Mouse (Mus musculus) liver, adult (tissue): ENCODE measurements around the gene Gm21969.

Experiments used
- GATA4 ChIP-seq: IDR thresholded peaks from 2 replicates; pipeline ENCODE4 v1.6.1; 2014; ENCODE audit warnings: mild to moderate bottlenecking, low read length; ENCODE audit not compliant: insufficient replicate concordance

The Gm21969 gene

DNA sequence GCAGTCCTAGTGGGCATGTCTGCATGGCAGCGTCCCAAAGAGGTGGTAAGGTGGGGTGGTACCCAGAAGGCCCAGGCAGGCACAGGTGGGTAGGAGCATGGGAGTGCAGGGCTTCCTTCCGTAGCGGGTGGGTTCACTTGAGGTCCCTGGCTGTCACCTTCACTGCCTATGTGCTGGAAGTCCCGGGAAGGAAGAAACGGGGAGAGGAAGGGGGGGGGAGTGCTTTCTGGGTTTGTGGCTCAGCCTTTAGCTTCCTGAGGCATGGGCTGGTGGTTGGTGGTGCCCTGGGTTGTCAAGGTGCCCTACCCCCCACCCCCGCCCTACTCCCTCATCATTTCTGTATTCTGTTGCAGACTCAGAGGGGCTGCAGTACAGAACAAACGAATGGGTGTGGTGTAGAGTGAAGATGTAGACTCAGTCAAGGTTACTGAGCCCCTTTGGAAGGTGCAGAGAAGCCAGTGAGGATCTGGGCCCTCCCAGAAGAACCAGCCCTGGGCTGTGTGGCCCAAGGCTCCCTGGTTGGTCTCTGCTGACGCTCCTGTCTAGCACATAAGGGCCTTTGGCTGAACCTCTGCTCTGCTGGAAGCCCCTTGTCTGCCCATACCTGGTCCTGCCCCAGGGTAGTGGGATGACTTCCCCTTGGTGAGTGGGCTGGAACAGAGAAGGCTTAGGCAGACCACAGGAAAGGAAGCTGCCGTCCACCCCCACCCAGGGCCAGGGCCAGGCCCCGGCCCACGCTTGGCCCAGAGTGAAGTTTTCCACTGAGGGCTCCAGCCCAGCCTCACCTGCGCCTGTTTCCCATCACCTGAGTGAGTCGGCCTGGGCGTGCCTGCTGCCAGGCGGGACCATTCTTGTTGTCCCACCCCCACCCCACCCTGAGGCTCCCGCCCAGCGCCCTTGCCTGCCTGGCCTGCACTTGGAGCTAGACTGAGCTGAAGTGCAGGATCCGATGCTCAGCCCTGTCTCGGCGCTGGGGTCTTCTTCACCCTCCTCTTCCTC is 5.4 kb upstream of the Gm21969 start:
- no peak for TF ChIP-seq GATA4

DNA sequence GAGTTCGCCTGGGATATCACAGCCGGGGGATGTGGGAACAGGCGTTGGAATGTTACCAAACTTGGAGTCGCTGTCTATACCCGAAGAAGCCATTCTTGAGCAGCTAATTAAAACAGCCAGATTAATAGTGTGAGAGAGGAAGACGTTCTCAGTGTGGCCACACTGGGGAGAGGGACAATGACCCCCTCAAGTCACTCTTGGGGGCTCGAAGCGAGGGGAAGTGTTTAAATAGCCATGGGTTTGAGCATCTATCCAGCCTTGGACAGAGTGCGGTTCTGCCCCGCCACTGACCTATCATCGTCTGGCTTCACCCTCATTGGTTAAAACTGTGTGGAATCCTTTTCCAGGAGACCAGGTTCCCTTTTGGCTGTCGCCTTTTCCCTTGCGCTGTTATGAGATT is 4.6 kb upstream of the Gm21969 start:
- no peak for TF ChIP-seq GATA4

DNA sequence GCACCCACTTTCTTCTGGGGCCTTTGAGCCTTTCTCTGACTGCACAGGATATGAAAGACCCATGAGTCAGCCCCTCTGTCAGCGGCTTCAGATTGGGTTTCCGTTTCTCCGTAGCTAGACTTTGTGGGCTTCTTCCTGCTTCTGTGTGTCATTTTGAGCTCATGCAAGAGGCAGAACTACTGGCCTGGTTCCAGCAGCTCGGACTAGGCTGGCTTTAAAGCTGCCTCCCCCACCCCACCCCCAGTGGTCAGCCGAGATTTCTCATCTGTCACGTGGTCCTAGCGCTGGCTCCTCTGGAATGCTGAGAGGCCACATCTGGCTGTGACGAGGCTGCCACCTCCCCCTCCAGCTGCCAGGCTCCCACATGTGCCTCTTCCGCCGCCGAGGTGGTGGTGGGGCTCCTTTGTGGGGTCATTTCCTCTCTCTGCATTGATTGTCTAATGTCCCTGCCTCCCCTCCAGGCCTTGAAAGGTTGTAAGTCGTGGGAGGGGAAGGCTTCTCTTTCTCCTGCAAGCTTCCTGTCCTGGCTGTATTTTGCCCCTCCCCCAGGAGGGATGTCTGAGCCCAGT is 4.0 kb upstream of the Gm21969 start:
- TF ChIP-seq GATA4, result no peak; the same call in 1 of the 2 replicates

DNA sequence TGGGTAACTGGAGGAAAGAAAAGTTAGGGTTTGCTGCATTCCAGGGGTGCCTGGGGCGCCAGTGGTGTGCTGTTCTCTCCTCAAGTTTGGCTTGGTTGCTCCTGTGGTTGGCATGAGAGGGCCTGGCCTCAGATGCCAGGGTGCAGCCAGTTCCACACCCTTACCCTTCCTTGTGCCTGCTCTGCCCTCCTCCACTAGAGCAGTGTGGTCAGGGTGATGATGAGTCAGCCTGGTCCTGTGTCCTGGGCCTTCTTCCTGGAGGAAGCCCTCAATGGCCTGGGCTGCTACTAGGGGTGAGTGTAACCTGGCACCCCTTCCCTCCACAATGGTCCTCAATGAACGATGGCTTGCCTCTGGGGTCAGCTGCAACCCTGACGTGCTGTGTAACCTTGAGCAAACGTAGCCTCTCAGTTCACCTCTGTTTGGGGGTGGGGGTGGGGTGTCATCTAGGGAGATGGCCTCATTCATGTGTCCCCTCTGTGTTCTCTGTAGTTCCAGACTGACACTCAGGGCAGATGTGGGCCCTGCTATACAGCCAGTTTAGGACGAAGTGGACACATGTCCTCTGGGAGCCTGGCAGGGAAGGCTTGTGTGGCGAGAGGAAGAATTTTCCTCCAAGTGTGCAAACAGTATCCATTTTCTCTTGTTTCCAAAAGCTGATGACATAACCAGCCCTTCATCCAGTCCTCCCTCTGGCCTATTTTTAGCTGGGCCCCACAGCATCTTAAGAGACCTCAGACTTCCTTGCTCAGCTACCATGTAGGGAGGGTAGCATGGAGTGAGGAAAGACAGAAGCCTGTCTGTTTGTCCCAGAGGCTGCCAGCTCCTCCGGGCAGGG is 1.2 kb upstream of the Gm21969 start:
- no peak for TF ChIP-seq GATA4

DNA sequence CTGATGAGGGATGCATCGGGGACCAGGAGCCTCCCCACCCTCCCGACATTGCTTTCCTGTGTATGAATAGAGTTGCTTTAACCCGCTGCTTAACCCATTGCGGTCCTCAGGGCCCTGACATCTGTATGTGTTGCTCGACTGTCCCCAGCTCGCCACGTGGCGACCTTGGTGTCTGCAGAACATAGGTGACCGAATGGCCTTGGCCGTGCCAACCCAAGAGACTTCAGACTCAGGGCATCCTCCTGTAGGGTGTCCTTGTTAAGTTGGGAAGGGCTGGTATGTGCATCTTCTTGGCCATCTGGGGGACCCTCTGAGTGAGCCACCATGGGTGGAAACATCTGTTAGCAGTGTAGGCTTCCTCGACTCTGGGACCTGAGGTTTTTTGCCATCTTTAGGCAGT is 2.2 kb downstream of the Gm21969 start:
- TF ChIP-seq GATA4, result no peak

DNA sequence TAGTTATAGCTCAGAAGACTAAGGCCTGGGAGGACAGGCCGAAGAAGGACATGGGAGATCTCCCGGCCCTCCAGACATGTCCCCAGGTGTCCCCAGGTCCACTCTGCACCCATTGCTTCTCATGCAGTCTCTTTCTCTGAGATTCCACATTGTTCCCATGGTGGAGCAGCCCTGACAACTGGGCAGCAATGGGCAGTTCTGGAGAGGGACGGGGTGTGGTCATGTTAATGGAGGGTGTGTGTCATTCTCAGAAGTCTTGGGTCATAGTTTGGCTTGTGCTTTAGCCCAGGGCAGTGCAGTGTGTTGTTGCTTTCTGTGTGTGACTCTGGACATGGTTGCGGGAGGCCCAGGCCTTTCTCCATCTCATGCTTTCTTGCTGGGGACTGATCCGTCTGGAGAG is 3.7 kb downstream of the Gm21969 start:
- no peak for TF ChIP-seq GATA4

DNA sequence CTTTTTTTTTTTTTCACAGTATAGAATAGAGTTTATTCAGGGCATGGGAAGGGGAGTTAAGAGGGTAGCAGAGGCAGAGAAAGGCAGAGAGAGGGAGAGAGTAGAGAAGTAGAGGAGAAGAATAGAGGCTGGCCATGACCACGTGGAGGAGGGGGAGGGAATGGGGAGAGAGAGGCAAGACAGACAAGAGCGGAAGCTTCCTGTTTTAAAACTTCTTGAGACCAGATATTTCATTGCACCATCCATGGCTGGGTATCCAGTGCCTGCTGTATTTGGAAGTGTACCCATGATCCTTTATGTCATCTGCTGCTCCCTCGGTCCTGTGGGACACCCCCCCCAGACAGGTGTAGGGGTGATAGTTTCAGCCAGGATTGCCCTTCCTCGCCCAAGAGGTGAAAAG is 6.0 kb downstream of the Gm21969 start:
- no peak for TF ChIP-seq GATA4

DNA sequence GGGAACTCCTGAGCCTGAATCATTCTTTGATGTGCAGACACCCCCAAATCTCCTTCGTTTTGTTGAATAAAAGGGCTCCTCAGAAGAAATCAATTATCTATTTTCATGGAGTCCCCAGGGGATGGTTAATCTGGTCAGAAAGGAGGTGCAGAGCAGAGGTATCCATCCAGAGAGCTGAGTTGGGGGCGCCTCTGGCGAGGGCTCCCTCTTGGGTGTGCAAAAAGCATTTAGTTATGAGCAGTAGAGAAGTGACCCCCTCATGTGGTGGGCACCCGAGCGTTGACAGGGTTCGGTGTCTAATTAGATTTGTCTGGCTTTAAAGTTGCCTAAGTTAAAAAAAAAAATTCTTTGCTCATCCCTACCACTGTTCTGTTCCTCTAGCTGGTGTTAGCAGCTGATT is 8.0 kb downstream of the Gm21969 start:
- no peak for TF ChIP-seq GATA4

DNA sequence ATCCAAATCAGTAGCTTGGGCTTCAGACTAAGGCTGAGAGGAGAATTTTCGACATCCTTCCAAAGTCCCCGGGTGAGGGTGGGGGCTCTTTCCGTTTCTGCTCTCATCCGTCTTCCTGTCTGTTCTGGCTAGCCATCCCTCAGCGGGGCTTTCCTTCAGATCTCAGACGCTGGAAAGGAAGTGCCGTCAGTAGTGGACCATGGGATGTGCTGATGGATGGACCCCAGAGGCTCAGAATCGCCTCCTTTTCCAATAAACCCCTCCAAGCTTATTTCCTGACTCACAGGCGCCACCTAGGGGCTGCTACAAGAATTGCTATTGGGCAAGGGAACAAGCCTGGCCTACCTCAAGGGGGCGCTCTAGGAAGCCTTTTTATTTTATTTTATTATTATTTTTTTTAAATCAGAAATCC is 8.6 kb downstream of the Gm21969 start:
- TF ChIP-seq GATA4, result no peak

DNA sequence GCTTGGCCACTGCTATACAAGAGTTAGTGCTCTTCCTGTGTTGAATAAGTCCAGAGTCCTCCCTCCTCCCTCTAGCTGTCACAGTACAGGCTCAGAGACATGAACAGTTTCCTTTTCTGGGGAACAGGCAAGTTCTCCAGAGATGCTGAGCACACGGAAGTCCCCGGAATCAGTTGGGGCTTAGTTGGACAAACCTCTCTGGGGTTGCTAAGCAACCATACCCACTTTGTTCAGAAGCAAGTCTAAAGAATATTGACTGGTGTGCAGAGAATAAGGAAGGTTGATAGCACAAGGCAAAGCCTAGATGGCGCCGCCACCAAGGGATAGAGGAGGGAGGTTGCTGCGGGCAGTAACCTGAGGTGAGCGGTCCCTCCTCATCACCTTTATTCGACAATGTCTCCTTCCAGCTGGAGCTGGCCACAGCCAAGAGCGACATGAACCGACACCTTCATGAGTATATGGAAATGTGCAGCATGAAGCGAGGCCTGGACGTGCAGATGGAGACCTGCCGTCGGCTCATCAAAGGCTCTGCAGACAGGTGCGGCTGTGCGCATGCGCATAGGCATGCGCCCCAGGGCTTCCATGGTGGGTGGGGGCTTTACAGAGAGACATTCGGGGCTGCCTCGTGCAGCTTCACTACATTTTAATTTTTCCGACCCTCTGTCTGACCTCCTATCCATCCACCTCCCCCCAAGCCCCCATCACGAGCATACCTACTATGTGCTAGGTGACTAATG is 11.7 kb downstream of the Gm21969 start:
- TF ChIP-seq GATA4, result no peak

DNA sequence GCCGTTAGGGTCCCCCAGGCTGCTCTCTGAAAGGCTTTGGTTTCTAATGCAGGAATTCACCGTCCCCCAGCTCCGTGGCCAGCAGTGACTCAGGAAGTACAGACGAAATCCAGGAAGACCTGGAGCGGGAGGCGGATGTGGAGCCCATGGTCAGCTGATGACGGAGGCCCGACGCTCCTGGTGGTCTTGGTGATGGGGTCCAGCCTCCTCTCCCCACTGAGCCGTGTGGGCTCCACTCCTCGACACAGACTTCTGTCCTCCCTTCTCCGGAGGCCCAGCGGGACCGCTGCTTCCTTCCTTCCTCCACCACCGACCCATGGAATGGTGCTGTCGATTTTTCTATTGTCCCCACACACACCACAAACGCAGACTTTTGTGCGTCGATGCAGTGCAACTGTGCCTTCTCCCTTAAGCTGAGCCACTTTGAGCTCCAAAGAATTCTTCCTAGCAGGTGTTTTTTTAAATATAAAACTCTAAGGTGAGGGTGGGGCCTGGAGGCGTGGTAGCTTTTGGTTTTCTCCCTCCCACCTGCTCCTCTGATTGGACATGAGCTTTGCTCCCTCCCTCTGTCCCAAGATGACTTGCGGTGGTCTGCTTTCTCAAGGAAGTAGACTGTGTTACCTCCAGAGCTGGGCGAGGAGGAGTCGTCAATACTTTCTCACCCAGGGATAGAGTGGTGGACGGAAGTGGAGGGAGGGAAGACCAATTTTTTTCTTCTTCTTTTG is 13.5 kb downstream of the Gm21969 start:
- no peak for TF ChIP-seq GATA4

DNA sequence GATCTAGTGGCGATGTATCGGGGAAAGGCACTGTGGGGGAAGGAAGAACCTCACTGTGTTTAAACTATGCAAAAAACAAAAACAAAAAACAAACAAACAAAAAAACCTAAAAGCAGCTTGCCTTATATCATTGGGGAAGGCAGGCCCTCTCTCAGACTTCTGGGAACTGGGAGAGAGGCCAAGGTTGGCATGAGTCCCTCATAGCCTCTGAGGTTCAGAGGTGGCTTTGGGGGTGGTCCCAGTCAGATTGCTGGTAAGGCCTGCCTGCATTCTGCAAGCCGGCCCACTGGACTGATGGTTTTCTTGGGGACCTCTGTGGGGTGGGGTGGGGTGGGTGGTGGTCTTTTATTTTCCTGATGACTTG is 14.0 kb downstream of the Gm21969 start:
- no peak for TF ChIP-seq GATA4

DNA sequence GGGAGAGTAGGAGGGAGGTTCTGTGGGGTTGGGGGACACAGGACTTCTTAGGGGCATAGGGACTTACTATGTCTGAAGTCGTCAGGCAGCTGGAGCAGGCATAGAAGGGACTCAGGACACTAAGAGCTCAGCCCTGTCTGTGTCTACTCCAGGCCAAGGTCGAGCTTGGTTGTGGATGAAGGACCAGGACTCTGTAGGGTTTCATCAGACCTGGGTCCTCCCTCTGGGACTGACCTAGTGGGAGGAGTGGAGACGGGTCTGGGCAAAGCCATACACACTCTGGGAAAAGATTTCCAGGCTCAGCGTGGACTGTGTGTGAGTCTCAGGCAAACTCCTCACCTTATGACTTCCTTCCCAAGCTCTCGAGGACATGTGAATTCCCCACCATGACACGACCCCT is 16.8 kb downstream of the Gm21969 start:
- no peak for TF ChIP-seq GATA4
